Mouse (Mus musculus): ENCODE data around the gene Cdip1.
A peak's percentile ranks its signal among the peaks of the same experiment; 100 is the strongest.

- TF ChIP-seq CTCF (IDR thresholded peaks at IDR 0.05; ENCODE audit: low read depth) (peak; percentile 74), EP300 (optimal IDR thresholded peaks at IDR 0.05) (no peak)
These were observed 1.2 kb upstream of the Cdip1 start for GRCm38 (mm10) chr16:4791332-4791731.

Measured in stomach, postnatal 0 days (tissue).